Mouse (Mus musculus): ENCODE measurements at regions not wholly inside any gene's neighbourhood (a gene's known extent, or its start where the extent isn't known, plus 50 kb on each side); places are given as distances from the start of the nearest gene placed in this dataset.

DNA sequence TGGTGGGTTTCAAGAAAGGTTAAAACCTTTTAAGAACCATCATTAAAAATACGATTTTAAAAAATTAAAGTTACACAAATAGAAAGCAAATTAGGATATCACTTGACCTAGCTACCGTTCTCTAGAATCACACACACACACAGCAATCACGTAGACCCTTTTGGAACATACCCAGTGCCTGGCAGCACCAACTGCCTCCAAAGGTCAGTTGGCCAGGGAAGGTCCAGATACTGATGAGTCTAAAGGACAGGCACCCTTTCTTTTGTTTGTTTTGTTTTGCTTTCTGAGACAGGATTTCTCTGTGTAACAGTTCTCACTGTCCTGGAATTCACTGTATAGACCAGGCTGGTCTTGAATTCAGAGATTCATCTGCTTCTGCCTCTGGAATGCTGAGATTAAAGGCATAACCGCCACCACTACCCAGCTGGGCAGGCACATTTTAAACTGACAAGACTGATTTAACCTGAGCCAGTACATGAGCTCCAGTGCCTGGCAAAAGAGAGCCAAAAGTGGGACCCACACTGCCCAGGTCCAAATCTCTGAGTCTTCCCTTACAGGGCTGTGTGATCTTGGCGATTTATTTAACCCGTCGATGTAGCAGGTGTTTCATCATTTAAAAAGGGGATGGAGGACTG, 353.0 kb downstream of the Pmp22 start:
- no peak for DNase-seq (ENCODE audit: low spot score in 2 of 2)

DNA sequence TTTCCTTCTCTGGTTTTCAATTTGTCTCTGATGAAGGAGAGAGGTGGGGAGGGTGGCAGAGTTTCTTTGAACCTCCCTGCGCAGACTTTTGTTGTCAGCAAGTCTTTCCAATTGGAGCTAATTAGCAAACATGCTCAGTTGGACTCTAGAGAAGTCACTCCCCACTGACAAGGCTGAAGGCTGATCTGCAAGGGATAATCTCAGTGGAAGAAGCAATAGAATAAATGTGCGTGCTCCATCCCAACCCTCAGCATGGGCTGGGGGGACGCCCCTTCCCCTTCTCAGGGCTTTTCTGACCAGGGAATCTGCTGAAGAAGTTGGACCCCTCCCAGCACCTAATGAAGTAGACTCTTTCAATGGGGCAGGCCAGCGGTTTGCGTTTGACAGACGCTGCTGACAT, 353.8 kb downstream of the Pmp22 start:
- no peak for DNase-seq (ENCODE audit: low spot score in 2 of 2)

DNA sequence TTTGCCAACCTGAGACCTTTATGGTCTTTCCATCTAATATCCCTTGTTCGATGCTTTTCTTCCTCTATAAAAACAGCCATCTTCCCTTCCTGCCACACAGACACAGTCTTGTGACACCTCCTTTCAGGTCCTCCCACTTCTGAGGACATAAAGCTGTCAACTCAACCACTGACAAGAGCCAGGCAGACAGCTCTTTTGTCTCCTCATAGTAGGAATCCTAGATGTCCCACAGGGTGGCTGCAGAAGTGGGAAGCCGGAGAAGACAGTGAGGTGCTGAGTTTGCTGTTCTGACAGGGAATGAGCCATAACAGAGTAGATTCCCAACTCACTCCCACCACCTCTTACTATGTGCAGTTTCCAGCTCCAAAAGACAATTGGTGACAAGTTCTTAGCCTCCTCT, 358.4 kb downstream of the Pmp22 start:
- DNase-seq (ENCODE audit: low spot score in 2 of 2), result no peak

DNA sequence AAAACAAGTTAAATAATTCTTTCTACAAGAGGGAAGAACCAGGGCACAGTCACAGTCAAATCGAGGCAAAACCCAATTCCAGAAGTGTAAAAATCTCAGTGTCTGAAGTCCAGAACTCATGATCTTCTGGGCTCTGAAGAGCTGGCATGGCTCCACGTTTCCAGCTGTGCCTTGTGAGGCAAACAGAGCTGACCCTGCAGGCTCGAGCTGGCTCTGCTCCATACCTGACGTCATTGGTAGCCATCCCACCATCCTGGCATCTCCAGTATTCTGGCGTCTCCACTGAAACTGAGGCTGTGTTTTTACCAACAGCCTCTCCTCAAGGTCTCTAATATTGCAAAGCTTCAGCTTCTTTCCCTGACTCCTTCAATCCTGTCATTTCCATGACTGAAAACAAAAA, 373.4 kb downstream of the Pmp22 start:
- DNase-seq (ENCODE audit: low spot score in 2 of 2), result no peak

DNA sequence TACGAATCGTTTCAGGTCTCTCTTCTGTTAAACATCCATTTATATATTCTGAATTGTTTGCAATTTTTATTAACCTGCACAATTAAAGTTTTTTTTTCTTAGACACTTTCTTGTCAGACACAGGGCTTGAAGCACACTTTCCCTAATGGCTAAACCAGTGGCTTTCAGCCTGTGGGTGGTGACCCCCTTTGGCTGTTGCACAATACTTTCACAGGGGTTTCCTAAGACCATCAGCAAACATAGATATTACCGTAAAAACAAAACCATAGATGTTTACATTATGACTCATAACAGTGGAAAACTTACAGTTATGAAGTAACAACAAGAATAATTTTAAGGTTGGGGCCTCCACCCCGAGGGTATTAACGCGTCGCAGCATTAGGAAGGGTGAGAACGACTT, 378.6 kb downstream of the Pmp22 start:
- no peak for DNase-seq (ENCODE audit: low spot score in 2 of 2)

DNA sequence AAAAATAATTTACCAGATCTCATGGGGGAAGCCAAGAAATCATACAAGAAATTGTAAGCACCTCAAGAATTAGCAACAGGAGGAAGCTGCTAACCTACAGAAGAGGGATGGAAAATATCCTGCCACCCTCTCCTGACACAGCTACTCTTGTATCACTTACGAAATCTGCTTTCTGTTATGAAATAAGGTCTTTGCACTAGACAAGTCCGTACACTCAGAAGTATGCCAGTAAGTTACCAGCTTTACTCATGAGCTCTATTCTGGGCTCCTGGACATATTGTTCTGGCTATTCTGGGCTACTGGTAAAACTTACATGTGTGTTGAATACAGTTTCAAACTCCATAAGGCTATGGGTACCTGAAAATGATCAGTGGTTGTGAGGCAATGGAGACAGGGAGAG, 379.9 kb downstream of the Pmp22 start:
- DNase-seq (ENCODE audit: low spot score in 2 of 2), result no peak

DNA sequence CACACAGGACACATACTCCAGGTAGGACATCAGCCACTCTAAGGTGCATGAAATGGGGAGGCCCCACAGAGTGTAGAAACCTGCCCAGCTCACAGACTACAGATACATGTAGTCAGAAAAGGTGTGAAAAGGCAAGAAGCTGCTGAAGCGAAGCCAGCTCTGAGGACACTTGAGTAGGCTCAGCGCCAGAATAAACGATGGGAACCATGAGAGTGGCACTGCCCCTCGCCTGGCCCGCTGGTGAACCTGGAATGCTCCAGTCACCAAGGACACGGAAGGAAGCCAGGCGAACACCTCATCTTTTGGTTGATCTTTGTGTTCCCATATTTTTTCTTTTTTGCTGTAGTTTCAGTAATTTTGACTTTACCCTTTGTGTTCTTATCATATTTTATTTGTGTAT, 381.8 kb downstream of the Pmp22 start:
- DNase-seq (ENCODE audit: low spot score in 2 of 2), result no peak

DNA sequence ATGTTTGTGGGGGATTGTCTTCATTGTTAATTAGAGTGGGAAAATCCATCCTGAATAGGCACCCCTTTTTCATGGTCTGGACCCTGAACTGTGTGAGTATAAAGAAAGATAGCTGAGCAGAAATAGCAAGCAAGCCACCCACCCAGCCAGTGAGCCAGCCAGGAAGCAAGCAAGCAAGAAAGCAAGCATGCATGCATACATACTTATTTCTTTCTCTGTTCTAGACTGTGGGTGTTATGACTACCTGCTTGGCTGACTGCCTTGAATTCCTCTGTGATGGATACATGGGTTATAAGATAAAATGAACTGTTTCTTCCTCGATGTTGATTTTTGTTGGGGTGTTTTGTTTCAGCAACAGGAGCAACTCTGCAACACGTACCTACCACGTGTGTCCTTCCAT, 385.8 kb downstream of the Pmp22 start:
- peak in 1 of 2 experiments; percentile 19 for DNase-seq (ENCODE audit: low spot score in 2 of 2)

DNA sequence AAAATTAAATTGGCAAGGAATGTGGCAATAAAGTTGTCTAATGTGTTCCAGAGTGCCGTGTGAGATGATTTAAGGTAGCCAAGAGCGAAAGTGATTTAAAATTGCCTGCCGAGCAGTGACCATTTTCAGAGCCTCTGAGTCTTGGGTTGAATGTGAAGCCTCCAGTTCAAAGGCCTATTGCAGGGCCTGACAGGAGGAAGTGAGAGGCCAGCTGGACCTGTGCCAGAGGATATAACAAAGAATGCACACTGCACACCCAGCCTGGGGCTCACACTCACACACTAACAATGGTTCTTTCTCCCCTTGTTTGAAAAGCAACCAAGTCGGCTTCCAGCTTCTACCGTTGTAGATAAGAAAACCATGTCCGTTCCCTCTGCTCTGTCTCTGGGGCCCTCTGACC, 390.1 kb downstream of the Pmp22 start:
- no peak for DNase-seq (ENCODE audit: low spot score in 2 of 2)

DNA sequence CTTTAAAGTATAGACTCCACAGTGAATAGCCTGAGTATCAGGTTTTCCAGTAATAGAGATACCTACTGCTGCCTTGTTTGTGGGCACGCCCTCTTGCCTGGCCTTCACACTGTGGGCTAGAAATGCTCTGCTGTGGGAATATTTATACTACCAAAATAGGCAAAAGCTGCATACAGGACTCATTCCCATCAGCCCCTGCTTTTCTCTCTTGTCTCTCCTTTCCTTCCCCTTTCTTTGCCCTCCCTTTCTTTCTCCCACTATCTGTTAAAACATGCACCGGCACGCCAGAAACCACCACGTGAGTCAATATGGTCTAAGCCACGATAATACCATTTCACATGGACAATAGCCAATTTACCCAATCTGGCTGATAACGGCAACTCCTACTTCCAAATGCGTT, 395.5 kb downstream of the Pmp22 start:
- DNase-seq (ENCODE audit: low spot score in 2 of 2), result no peak

DNA sequence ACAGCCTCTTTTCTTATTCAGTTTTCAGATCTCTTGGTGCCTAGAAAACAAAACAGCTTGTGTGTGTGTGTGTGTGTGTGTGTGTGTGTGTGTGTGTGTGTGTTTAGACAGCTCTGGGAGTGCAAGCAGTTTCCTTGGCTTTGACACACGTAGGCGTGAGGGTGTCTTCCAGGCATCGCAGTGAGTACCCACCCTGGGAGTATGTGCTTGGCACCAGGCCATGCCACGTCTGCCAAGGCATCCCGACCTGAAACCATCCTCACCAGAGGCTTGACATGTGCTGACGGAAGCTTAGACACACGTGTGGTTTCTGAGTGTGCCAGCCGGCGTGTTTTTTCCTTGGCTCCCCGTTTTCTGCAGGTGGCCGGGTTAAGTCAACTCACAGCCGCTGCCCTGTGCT, 396.6 kb downstream of the Pmp22 start:
- DNase-seq (ENCODE audit: low spot score in 2 of 2), result no peak

DNA sequence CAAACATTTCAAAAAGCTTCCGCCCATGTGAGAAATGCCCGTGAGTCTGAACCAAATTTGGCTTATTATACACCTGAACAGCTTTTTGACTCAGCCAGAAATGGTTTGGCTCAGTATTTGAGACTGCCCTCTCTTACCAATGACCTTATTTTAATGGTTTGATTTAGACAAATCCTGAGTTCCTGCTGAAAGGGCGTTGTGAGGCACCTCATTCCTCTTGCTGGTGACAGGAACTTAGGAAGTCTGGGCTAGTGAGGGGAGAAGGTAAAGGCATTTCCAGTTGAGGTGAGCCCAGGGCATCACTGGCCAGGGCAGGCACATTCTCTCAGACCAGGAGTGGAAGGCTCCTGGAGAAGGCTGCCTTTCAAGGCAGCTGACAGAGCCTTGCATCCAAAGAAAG, 396.1 kb downstream of the Hs3st3b1 start:
- no peak for DNase-seq (ENCODE audit: low spot score in 2 of 2)

DNA sequence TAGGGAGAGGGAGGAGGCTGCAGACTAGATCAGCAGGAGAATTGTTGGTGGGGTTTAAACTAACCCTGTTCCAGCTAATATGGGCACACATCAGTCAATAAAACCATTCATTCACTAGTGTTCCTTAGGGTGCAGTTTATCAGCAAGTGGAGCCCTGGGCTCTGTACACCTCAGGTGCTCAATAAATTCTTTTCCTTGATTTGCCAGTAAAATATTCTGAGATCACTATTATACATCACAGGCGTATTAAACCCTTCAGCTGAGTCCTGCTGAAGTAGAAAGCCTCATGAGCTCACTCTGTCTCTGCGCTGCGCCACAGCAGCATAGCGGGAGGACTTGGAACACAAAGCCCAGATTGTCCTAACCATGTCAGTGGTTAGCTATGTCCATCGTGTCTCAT, 389.3 kb downstream of the Hs3st3b1 start:
- DNase-seq (ENCODE audit: low spot score in 2 of 2), result no peak

DNA sequence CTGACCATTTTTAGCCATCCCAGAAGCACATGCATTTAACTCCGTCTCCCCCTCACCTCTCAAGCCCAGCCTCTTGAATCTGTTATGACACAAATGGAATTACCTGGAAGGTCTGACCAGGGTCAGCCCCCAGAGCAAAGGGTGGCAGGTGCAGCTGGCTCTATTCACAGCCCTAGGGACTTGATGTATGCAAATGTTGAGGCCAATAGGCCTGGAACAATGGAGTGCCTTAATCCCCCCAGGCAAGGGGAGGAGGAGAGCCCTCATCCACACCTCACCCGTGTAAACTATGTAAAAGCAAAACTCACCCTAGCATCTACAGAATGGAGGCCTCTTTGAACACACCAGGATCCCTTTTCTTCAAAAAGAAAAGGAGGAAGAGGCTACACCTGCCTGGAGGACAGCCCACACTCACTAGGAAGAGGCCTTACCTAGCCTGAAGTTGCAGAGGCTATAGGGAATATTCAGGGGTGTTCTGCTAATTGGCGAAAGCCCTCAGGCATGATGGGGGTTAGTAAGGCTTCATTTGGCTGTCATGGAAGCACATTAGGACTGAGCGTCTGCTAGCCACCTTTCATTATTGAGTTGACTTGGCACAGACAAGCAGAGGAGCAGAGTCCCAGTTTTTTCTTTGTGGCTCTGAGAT, 388.4 kb downstream of the Hs3st3b1 start:
- DNase-seq (ENCODE audit: low spot score in 2 of 2), result no peak

DNA sequence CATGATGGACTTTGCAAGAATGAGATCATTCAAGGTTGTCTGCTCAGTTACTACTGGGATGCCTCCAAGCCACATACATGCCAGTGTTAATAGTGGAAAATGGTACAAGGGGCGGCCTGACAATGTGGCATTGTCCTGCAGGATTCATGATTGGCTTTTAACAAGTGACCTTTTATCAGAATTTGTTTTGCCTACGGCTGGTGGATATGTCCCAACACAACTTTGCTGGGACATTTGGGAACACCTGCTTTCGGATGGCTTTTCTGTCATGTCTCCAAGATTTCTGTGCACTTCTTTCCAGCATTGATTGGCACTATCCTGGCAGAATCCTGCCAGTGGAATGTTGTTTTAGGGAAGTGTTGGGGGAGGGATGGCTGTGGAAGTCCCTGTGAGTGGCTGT, 384.4 kb downstream of the Hs3st3b1 start:
- DNase-seq (ENCODE audit: low spot score in 2 of 2), result no peak

DNA sequence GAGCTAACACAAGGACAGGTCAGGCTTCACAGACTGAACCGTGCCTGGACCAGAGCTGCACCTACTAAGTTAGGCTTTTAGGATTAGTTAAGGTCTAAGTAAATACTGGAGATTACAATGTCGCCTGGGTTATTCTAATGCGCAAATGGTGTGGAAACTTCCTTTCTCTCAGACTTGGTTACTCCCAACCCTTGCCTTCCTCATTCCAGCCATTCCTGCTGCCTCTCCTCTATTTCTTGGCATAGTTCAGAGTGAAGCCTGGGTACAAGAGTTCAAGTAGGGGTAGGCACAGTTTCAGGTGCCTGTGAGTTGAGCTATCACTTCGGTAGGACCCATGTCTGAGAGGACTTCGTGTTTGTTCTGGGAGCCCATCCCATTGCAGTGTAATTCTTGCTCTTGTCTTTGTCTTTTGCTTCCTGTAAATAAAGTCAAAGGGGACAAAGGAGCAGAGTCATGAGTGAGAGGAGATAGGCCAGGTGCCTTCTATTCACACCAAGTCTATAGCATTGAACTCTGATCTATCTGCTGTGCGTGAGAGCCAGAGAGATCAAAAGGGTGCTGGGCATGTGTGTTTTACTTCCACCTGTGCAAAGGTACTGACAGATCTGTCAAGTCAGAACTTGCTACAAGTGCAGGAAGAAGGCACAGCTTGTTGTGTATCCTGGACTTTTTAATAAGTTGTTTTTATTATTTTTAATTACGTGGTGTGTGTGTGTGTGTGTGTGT, 378.0 kb downstream of the Hs3st3b1 start:
- no peak for DNase-seq (ENCODE audit: low spot score in 2 of 2)

DNA sequence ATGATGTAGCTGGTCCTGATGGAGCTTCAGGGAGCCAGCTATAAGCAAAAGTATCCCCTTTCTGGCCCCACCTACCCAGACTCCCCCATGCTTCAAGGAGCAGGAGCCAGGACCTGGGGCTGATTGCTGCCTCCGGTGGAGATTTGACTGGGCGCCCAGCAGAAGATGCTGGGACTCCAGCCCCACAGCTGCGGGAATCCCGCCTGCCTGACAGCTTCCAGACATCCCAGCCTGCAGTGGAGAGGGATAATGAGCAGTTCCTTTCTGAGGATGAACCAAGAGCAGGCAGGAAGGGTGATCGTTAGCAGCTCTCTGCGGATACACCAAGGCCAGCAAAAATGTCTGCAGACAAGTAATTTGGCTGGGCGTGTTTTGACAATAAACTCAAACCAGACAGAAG, 376.6 kb downstream of the Hs3st3b1 start:
- DNase-seq (ENCODE audit: low spot score in 2 of 2), result no peak

DNA sequence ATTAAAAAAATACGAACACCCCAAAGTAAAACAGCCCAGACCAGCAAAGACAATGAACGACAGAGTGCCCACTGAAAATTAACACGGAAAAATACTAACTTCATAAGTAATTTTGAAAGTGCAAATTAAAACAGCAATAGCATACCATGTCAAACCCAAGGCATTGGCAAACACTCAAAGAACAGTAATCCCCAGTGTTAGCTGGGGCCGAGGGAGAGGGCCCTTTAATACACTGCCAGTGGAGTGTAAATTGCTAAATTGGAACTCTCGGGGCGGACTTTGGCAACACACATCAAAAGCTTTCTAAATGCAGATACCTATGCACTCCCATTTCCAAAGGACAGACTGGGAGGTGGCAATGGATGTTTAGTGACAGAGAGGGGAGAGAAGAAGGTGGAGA, 361.6 kb downstream of the Hs3st3b1 start:
- no peak for DNase-seq (ENCODE audit: low spot score in 2 of 2)

DNA sequence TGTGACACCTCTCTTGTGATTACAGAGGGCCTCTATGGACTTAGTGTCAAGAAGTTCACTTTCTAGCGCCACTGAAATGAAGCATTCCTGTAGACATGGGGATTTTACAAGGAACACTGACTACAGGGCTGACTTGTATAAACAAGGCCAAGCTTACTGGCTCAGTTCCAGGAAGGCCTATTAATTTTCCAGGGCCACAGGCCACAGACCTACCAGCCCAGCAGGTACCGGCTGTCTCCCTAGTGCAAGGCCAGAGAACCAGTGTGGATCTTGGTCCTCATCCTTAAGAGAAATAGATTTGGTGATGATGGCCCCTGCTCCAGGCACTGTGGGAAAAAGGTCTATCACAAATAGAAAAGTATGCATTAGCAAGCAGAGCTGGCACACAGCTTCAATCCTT, 359.4 kb downstream of the Hs3st3b1 start:
- no peak for DNase-seq (ENCODE audit: low spot score in 2 of 2)

DNA sequence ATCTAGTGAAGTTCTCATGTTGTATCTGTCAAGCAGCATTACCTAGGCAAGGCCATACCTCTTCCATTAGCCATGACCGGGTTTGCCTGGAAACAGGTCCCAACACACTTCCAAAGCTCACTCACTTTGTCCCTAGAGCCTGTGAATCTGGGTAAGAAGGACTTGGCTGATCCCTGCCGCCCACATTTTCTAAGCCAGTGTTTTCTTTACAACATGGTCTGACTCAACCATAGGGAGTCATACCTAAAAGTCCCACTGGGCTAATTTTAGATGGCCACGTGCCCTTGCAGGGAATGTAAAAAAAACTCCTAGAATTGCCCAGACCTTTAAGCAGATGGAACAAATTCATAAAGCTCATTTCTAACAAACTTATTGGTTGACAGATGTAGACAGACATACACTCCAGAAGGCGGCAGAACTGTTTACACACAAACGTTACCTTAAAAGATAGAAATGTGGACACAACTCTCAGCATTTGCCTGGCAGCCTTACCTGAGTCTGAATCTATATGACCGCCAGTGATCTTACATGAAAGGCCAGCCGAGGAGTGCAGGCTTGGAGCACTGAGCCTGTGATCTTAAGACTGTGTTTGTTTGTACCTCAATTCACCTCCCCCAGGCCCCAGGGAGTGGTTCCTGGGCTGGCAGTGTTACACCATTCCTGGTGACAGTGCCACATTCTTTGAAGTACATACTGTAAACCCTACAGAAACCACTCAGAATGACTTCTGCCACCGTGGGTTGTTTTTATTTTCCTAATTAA, 356.4 kb downstream of the Hs3st3b1 start:
- DNase-seq (ENCODE audit: low spot score in 2 of 2), result peak; percentile 26 to 28

DNA sequence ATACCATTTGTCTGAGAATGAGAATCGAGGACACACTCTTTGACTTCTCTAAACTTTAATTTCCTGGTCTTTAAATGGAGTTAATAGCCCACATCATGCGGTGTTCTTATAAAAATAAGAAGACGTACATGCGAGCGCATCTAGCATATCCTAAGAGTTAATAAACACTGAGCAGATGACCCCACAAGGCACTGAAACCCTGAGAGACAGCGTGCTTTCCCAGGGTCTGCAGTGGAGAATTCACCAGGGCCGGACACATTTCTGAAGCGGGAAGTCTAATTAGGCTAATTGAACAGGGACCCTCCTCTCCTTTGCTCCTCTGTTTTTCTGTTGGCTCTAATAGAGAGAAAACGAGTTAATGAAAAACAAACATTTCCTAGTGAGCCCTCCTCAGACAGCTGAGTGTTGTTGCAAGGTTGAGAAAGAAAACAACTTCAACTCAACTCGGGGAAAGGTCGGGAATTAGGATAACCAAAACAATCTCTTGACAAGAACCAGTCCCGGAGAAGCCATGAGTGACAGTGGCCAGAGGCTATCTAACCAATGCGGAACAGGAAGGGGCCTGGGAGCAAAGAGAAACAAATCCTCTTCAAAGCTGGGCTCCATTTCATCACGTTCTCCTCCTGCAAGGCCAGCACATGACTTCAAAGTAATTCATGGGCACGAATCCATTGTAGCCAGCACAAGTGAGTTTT, 352.2 kb downstream of the Hs3st3b1 start:
- DNase-seq (ENCODE audit: low spot score in 2 of 2), result no peak

DNA sequence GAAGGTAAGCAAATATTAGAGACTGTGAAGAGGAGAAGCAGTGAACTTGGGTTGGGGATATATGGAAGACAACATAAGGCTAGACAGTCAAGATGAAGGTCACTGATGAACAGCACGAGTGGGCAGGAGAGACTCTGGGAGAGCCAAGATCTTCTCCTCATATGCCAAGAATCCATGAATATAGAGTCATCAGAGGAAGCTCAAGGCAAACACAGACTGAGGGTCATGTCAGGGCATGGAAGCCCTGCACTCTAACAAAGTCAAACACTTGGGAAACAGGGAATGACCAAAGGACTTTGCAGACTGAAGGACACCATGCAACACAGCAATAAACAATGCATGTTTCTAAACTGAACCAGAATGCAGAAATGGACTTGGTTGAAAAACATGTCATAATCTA, 351.4 kb downstream of the Hs3st3b1 start:
- no peak for DNase-seq (ENCODE audit: low spot score in 2 of 2)
